Mouse (Mus musculus): ENCODE measurements around the gene D5Ertd579e. TPM values are rescaled to one million over a fixed set of nuclear protein-coding genes. Genes with fewer than 3 reads are reported as not detected.

D5Ertd579e gene
- polyA plus RNA-seq (2017; shearing (Covaris generic)): 36.2 TPM

GRCm38 (mm10) chr5:36695461-36696231 lies at the start of gene D5Ertd579e:
TSS of gene D5Ertd579e (minus strand) at chr5:36696024.

GRCm38 (mm10) chr5:36593176-36593575 lies 102.6 kb downstream of the D5Ertd579e start, which contains the start of gene Tbc1d14:
TSS of gene Tbc1d14 (minus strand) at chr5:36593276.

Other genes with a start within 250 kb of the D5Ertd579e start
- gene Grpel1, start 231.0 kb downstream of the D5Ertd579e start, polyA plus RNA-seq (2017; shearing (Covaris generic)): 26.8 TPM
- gene Tada2b, start 211.7 kb downstream of the D5Ertd579e start, polyA plus RNA-seq (2017; shearing (Covaris generic)): 20.6 TPM
- 0.10 TPM for gene Ccdc96, start 211.4 kb downstream of the D5Ertd579e start, polyA plus RNA-seq (2017; shearing (Covaris generic))
- gene Tbc1d14, start 102.7 kb downstream of the D5Ertd579e start, polyA plus RNA-seq (2017; shearing (Covaris generic)): 51.3 TPM
- 29.3 TPM for gene Bloc1s4, start 52.6 kb upstream of the D5Ertd579e start, polyA plus RNA-seq (2017; shearing (Covaris generic))
- gene Mrfap1, start 100.7 kb upstream of the D5Ertd579e start, polyA plus RNA-seq (2017; shearing (Covaris generic)): 256 TPM
- gene Man2b2, start 134.6 kb upstream of the D5Ertd579e start, polyA plus RNA-seq (2017; shearing (Covaris generic)): 10.5 TPM
- 0.30 TPM for gene Ppp2r2c, start 172.5 kb upstream of the D5Ertd579e start, polyA plus RNA-seq (2017; shearing (Covaris generic))